8 mouse cellular contexts compared by ENCODE assay signal in the genomic region with DNA sequence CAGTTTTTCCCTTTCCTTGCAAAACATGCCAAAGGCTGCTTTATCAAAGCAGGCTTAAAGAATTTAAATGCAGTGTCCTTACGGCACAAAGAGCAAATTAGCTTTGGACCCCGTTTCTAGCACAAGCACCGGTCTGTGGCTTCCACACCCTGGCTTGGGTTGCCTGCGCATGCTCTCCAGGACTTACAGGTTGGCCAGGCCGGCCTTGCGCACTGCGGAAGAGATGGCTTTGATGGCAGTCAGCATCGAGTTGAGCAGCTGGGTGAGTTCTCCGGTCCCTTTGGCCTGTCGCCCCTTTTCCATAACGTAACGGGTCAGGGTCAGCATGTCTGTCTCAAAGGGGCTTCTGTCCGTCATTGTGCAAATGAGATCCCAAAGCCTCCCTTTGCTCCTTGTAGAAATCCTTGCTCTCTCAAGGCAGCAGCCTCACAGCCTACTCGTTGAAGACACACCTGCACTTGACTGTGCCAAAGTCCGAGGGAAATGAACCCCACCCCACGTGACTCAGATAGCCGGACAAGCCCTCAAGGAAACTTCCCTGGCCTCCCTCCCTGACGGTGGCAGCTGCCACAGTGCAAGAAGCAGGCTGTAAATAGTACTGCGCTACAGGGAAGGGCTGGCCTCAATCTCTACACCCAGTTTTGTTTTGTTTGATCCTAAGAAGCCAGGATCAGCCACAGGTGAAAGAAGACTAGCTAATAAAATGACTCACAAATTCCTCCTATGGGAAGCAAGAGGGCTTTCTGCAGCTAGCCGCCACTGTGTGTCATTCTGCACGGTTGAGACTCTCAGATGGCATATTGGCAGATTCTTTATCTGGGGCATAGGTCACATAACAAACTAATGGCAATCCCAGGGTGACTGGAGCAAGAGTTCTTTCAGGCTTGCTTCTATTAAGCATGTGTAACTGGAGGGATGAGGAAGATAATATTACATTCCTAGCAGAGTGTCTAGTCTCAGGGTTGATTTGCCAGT. TPM values are rescaled to one million over a fixed set of nuclear protein-coding genes. Genes with fewer than 3 reads are reported as not detected.
DNase-seq lines count a peak whose midpoint lies in the region; TF ChIP-seq lines count a peak whose summit lies in the region.
"Had no signal": no experiment of that assay in that cellular context is flagged by ENCODE, and none has a peak within 500 bp of the region (broad histone marks: within the 10 kb centered on the region; RNA-seq: fewer than 3 reads in every experiment).

Fbp2 (minus strand) TSS at position 482 of the 975 bp plus-strand sequence.

- H3K79me2 ChIP-seq in C2C12 (ENCODE audit: control insufficient read depth, insufficient read depth): no peaks in the 10 kb centered on the region

- no peaks in the 10 kb centered on the region for H3K36me3 ChIP-seq in C2C12 (ENCODE audit: control insufficient read depth, insufficient read depth)
- H3K36me3 ChIP-seq: limb, embryonic 15.5 days had no signal

- no peaks in the 10 kb centered on the region for H3K27me3 ChIP-seq in C2C12 (ENCODE audit: control insufficient read depth, insufficient read depth, insufficient read length)
- H3K27me3 ChIP-seq: limb, embryonic 15.5 days had no signal

- no peak for TF ChIP-seq CTCF in C2C12 (IDR thresholded peaks at IDR 0.05; ENCODE audit: control insufficient read depth, insufficient read depth, insufficient read length)

- H3K4me3 ChIP-seq in C2C12 (ENCODE audit: insufficient read depth, poor library complexity, severe bottlenecking): no peak within 1 kb of the TSS
- H3K4me3 ChIP-seq: limb, embryonic 15.5 days had no signal

- DNase-seq in R1 (ENCODE audit: low read depth, low spot score): peak; percentile 43
- peak; percentile 52 for DNase-seq in heart, postnatal 4 days
- DNase-seq in lung, postnatal 10 days: peak; percentile 35
- DNase-seq in natural killer cell, adult 2 months (ENCODE audit: low spot score in 2 of 2): no peak
- DNase-seq in embryo, embryonic 10 days (ENCODE audit: low spot score): no peak
- DNase-seq in thymus, postnatal 4 days: no peak

- H3K79me3 ChIP-seq in C2C12 (ENCODE audit: low read depth): no peaks in the 10 kb centered on the region

- no peak within 1 kb of the TSS for H3ac ChIP-seq in C2C12 (ENCODE audit: control insufficient read depth, insufficient read length, low read depth)

TF ChIP-seq in C2C12, 6 proteins besides CTCF, POLR2A, EP300 and RAD21:
- TF ChIP-seq CEBPB (IDR thresholded peaks at IDR 0.05; ENCODE audit: low read depth): no peak
- TF ChIP-seq MYOG (IDR thresholded peaks at IDR 0.05; ENCODE audit: control insufficient read depth, extremely low read depth, insufficient read length): no peak
- no peak for TF ChIP-seq FOSL1 (IDR thresholded peaks at IDR 0.05; ENCODE audit: insufficient read depth, low read length, poor library complexity, severe bottlenecking)
- no peak for TF ChIP-seq MYOD1 (IDR thresholded peaks at IDR 0.05; ENCODE audit: control insufficient read depth, insufficient read length, low read depth)
- TF ChIP-seq MAX (IDR thresholded peaks at IDR 0.05): no peak
- peak; percentile 51 for TF ChIP-seq USF1 (IDR thresholded peaks at IDR 0.05; ENCODE audit: low read depth)
TF ChIP-seq in C2C12: peak in this region for 1.

RNA-seq across cellular contexts. Expression of gene Fbp2, which starts in this region (rescaled TPM):
- polyA plus RNA-seq in C2C12 (2012; fragmentation: generic; extraction: Trizol): not detected
- total RNA-seq in heart, postnatal 4 days (2021): 10 to 100 TPM; 20.1 to 23.8 TPM

Comparison
In these comparisons a context has a peak if more than half of its experiments do, and no peak if none do; other contexts are left out.
1. DNase-seq: peak in R1 (single experiment), heart, postnatal 4 days (single experiment) and lung, postnatal 10 days (single experiment); none in natural killer cell, adult 2 months (0 of 2), embryo, embryonic 10 days (single experiment) and thymus, postnatal 4 days (single experiment).